Mouse (Mus musculus): ENCODE measurements around the gene Gnao1.

DNA sequence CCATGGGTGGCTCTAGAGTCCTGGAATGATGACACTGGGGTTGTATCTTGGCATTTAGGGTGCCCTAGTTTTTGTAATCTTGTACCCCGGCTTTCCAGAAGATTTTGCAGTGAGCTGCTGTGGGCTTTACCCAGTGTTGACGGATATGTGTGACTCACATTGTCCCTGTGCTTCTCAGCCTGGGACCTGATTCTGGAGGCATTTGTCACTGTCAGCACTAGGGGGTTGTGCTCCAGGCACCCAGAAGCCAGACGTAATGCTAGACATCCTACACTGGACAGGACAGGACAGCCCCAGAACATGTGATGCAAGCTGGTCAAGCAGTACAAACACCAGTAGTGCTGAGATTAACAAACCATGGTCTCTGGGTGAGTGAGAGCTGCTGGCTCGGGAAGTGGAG lies 136.0 kb downstream of the Gnao1 start:
- TF ChIP-seq MXI1 (IDR thresholded peaks at IDR 0.05; ENCODE audit: low read depth, low read length) (no peak), ETS1 (conservative IDR thresholded peaks at IDR 0.05; ENCODE audit: low read depth, low read length) (no peak), CTCF (conservative IDR thresholded peaks at IDR 0.05 in 1 of 2, IDR thresholded peaks at IDR 0.05 in 1 of 2; ENCODE audit: low read depth in 2 of 2, low read length in 2 of 2) (no peak), USF1 (IDR thresholded peaks at IDR 0.05; ENCODE audit: low read depth, low read length) (no peak), TBP (conservative IDR thresholded peaks at IDR 0.05; ENCODE audit: low read depth, low read length) (no peak), POLR2A (IDR thresholded peaks at IDR 0.05; ENCODE audit: low read depth, low read length) (no peak), CHD2 (IDR thresholded peaks at IDR 0.05; ENCODE audit: low read length) (no peak), ELF1 (IDR thresholded peaks at IDR 0.05; ENCODE audit: low read depth, low read length) (no peak), HCFC1 (IDR thresholded peaks at IDR 0.05; ENCODE audit: low read depth, low read length) (no peak), ZC3H11A (IDR thresholded peaks at IDR 0.05; ENCODE audit: low read depth, low read length) (no peak), MAFK (IDR thresholded peaks at IDR 0.05; ENCODE audit: insufficient replicate concordance, low read length) (no peak)

Data from CH12.LX (cell line).